Mouse (Mus musculus) stomach, embryonic 15.5 days (tissue): Measurements from ENCODE around the gene Il3. TPM values are rescaled to one million over a fixed set of nuclear protein-coding genes. Genes with fewer than 3 reads are reported as not detected.

ENCODE experiments used
- ATAC-seq: fragments of 200-750 bp; cut with Nextera tagmentation; 2 replicates; pipeline ENCODE4 v1.8.0; 2017; ENCODE audit warnings: low read depth, moderate number of reproducible peaks, moderate TSS enrichment; ENCODE audit not compliant: insufficient read depth, low FRiP score
- H3K27ac ChIP-seq: fragments of 300-500 bp; sonication (generic); 2 replicates; pipeline ENCODE4 v1.5.1; 2015; ENCODE audit warnings: mild to moderate bottlenecking, inconsistent platforms
- H3K27me3 ChIP-seq: fragments of 300-500 bp; sonication (generic); replicated peaks from 2 replicates; pipeline ENCODE4 v1.6.1; 2015; ENCODE audit warnings: inconsistent platforms
- H3K36me3 ChIP-seq: fragments of 300-500 bp; sonication (generic); 2 replicates; pipeline ENCODE4 v1.6.1; 2015; ENCODE audit warnings: inconsistent platforms
- H3K4me1 ChIP-seq: fragments of 300-500 bp; sonication (generic); 2 replicates; pipeline ENCODE4 v1.6.1; 2015; ENCODE audit warnings: inconsistent platforms
- H3K4me2 ChIP-seq: fragments of 300-500 bp; sonication (generic); 2 replicates; pipeline ENCODE4 v1.6.1; 2015; ENCODE audit warnings: mild to moderate bottlenecking, inconsistent platforms
- H3K4me3 ChIP-seq: fragments of 300-500 bp; sonication (generic); replicated peaks from 2 replicates; pipeline ENCODE4 v1.5.1; 2015; ENCODE audit warnings: inconsistent platforms
- H3K9ac ChIP-seq: fragments of 300-500 bp; sonication (generic); 2 replicates; pipeline ENCODE4 v1.6.1; 2015; ENCODE audit warnings: inconsistent platforms
- H3K9me3 ChIP-seq: fragments of 300-500 bp; sonication (generic); 2 replicates; pipeline ENCODE4 v1.6.1; 2016; ENCODE audit warnings: inconsistent platforms
- WGBS: fragments of 180-500 bp; shearing (Covaris S2); methylation state at CpG from one replicate; pipeline ENCODE4 v1.1.7; 2015; 5-methylcytosine and 5-hydroxymethylcytosine counted together
- polyA plus RNA-seq: library from polyadenylated mRNA; unstranded; fragments of >200 nt; fragmentation: Nextera tagmentation; extraction: Ambion mirVana; gene quantifications from 2 replicates; pipeline ENCODE4 v1.2.1, GENCODE M21; 2015

Il3 gene
- polyA plus RNA-seq, 1 experiment from 2014 or later, result not detected

- no peak for ATAC-seq
These were observed 2.3 kb upstream of the Il3 start for GRCm38 (mm10) chr11:54269191-54269896.

GRCm38 (mm10) chr11:54264542-54264941 is 2.5 kb downstream of the Il3 start:
- no peak overlapping the region for H3K9ac ChIP-seq
- H3K4me3 ChIP-seq, result no peak overlapping the region
- WGBS, result 58% methylated on average over 2 of the region's 2 CpGs
- H3K27ac ChIP-seq, result no peak overlapping the region
- ATAC-seq, result no peak
- H3K9me3 ChIP-seq, result no peaks in the 10 kb centered on the region
- no peaks in the 10 kb centered on the region for H3K36me3 ChIP-seq
- no peaks in the 10 kb centered on the region for H3K27me3 ChIP-seq
- H3K4me2 ChIP-seq, result no peak overlapping the region
- H3K4me1 ChIP-seq, result no peaks in the 10 kb centered on the region

More at GRCm38 (mm10) chr11:54269191-54269896, 2.3 kb upstream of the Il3 start:
- Histone ChIP-seq H3K36me3 (no peaks in the 10 kb centered on the region), H3K9ac (no peak overlapping the region), H3K27me3 (no peaks in the 10 kb centered on the region), H3K4me1 (no peaks in the 10 kb centered on the region), H3K27ac (no peak overlapping the region), H3K4me3 (no peak overlapping the region), H3K4me2 (no peak overlapping the region), H3K9me3 (no peaks in the 10 kb centered on the region)
- WGBS, result 80% methylated on average over 3 of the region's 3 CpGs

GRCm38 (mm10) chr11:54263405-54264031 is 3.6 kb downstream of the Il3 start:
- H3K4me2 ChIP-seq, result no peak overlapping the region
- WGBS, result 0% methylated on average over 1 of the region's 1 CpGs

GRCm38 (mm10) chr11:54256624-54257376 is 10.3 kb downstream of the Il3 start:
- no peak overlapping the region for H3K4me3 ChIP-seq
- H3K27me3 ChIP-seq, result no peaks in the 10 kb centered on the region
- no peak overlapping the region for H3K9ac ChIP-seq
- H3K36me3 ChIP-seq, result no peaks in the 10 kb centered on the region
- H3K9me3 ChIP-seq, result no peaks in the 10 kb centered on the region
- no peak overlapping the region for H3K4me2 ChIP-seq
- WGBS, result 69% methylated on average over 3 of the region's 3 CpGs
- no peak overlapping the region for H3K27ac ChIP-seq
- ATAC-seq, result no peak
- no peaks in the 10 kb centered on the region for H3K4me1 ChIP-seq

More at GRCm38 (mm10) chr11:54263405-54264031, 3.6 kb downstream of the Il3 start:
- Histone ChIP-seq H3K9me3 (no peaks in the 10 kb centered on the region), H3K27me3 (no peaks in the 10 kb centered on the region), H3K9ac (no peak overlapping the region), H3K36me3 (no peaks in the 10 kb centered on the region), H3K4me1 (no peaks in the 10 kb centered on the region), H3K27ac (no peak overlapping the region), H3K4me3 (no peak overlapping the region)
- ATAC-seq, result no peak

GRCm38 (mm10) chr11:54254114-54254513 is 13.0 kb downstream of the Il3 start:
- ATAC-seq, result no peak
- Histone ChIP-seq H3K36me3 (no peaks in the 10 kb centered on the region), H3K27ac (no peak overlapping the region), H3K9ac (no peak overlapping the region), H3K27me3 (no peaks in the 10 kb centered on the region), H3K4me1 (0 out of 2 replicates have a peak, but pooled peaks cover 2% of the 10 kb centered on the region), H3K4me2 (no peak overlapping the region), H3K4me3 (no peak overlapping the region), H3K9me3 (no peaks in the 10 kb centered on the region)
- 40% methylated on average over 4 of the region's 4 CpGs for WGBS

- no peak for ATAC-seq
- H3K27ac ChIP-seq, result no peak overlapping the region
These were observed 16.5 kb downstream of the Il3 start for GRCm38 (mm10) chr11:54250575-54250974.

GRCm38 (mm10) chr11:54249748-54250147 is 17.3 kb downstream of the Il3 start:
- no peaks in the 10 kb centered on the region for H3K36me3 ChIP-seq
- H3K27me3 ChIP-seq, result no peaks in the 10 kb centered on the region
- no peak overlapping the region for H3K4me3 ChIP-seq
- H3K4me2 ChIP-seq, result no peak overlapping the region
- WGBS, result 58% methylated on average over 3 of the region's 3 CpGs
- 0 out of 2 replicates have a peak, but pooled peaks cover 2% of the 10 kb centered on the region for H3K4me1 ChIP-seq
- no peak for ATAC-seq
- H3K9ac ChIP-seq, result no peak overlapping the region
- no peaks in the 10 kb centered on the region for H3K9me3 ChIP-seq
- no peak overlapping the region for H3K27ac ChIP-seq

More at GRCm38 (mm10) chr11:54250575-54250974, 16.5 kb downstream of the Il3 start:
- Histone ChIP-seq H3K4me1 (0 out of 2 replicates have a peak, but pooled peaks cover 2% of the 10 kb centered on the region), H3K9me3 (no peaks in the 10 kb centered on the region), H3K4me2 (no peak overlapping the region), H3K4me3 (no peak overlapping the region), H3K27me3 (no peaks in the 10 kb centered on the region), H3K36me3 (no peaks in the 10 kb centered on the region), H3K9ac (no peak overlapping the region)
- 88% methylated on average over 11 of the region's 11 CpGs for WGBS

GRCm38 (mm10) chr11:54248940-54249717 is 17.9 kb downstream of the Il3 start, which contains the start of gene Csf2:
Gene Csf2, minus strand, starts transcription at chr11:54249667.
- Histone ChIP-seq H3K27ac (no peak within 1 kb of the TSS), H3K36me3 (no peaks in the 10 kb centered on the region), H3K27me3 (no peaks in the 10 kb centered on the region), H3K4me1 (0 out of 2 replicates have a peak, but pooled peaks cover 2% of the 10 kb centered on the region), H3K4me3 (no peak within 1 kb of the TSS), H3K9ac (no peak within 1 kb of the TSS), H3K9me3 (no peaks in the 10 kb centered on the region), H3K4me2 (no peak within 1 kb of the TSS)
- 50% methylated on average over 11 of the region's 11 CpGs for WGBS
- ATAC-seq, result no peak

- Histone ChIP-seq H3K27me3 (no peaks in the 10 kb centered on the region), H3K4me1 (0 out of 2 replicates have a peak, but pooled peaks cover 2% of the 10 kb centered on the region), H3K4me3 (no peak overlapping the region), H3K27ac (no peak overlapping the region), H3K9me3 (no peaks in the 10 kb centered on the region), H3K36me3 (no peaks in the 10 kb centered on the region), H3K9ac (no peak overlapping the region), H3K4me2 (no peak overlapping the region)
- no peak for ATAC-seq
- WGBS, result 66% methylated on average over 10 of the region's 10 CpGs
These were observed 19.7 kb downstream of the Il3 start for GRCm38 (mm10) chr11:54247251-54247950.

- H3K4me3 ChIP-seq, result no peak overlapping the region
- H3K36me3 ChIP-seq, result no peaks in the 10 kb centered on the region
- no peak overlapping the region for H3K9ac ChIP-seq
- no peaks in the 10 kb centered on the region for H3K27me3 ChIP-seq
- H3K27ac ChIP-seq, result no peak overlapping the region
- H3K4me1 ChIP-seq, result no peaks in the 10 kb centered on the region
- 65% methylated on average over 6 of the region's 6 CpGs for WGBS
- no peak overlapping the region for H3K4me2 ChIP-seq
- no peak for ATAC-seq
- H3K9me3 ChIP-seq, result no peaks in the 10 kb centered on the region
These were observed 22.6 kb downstream of the Il3 start for GRCm38 (mm10) chr11:54244465-54244864.

- Histone ChIP-seq H3K9ac (no peak overlapping the region), H3K27ac (no peak overlapping the region), H3K4me3 (no peak overlapping the region), H3K27me3 (no peaks in the 10 kb centered on the region), H3K4me2 (no peak overlapping the region), H3K4me1 (no peaks in the 10 kb centered on the region), H3K36me3 (no peaks in the 10 kb centered on the region), H3K9me3 (no peaks in the 10 kb centered on the region)
- ATAC-seq, result no peak
- 82% methylated on average over 3 of the region's 3 CpGs for WGBS
These were observed 24.6 kb downstream of the Il3 start for GRCm38 (mm10) chr11:54242494-54242893.
